Mouse (Mus musculus): Measurements from ENCODE around the gene Yars2.

DNA sequence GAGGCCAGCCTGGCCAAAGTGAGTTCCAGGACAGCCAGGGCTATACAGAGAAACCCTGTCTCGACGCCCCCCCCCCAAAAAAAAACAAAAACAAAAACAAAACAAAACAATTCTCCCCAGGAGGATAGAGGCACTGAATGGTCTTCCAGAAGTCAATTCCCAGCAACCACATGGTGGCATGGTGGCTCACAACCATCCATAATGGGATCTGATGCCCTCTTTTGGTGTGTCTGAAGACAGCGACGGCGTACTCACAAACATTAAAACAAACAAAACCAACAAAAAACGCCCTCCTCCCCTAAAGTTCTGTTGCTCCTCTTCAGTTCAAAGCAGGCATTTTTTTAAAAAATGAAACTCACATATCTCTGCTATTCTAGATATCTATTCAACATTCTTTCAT lies 55.1 kb downstream of the Yars2 start:
- peak; percentile 17; the same call in 1 of the 2 replicates for TF ChIP-seq CTCF (IDR thresholded peaks at IDR 0.05; ENCODE audit: borderline replicate concordance, insufficient read depth, low read depth, low read length)
- no peak for TF ChIP-seq POLR2A (IDR thresholded peaks at IDR 0.05; ENCODE audit: borderline replicate concordance, insufficient read depth, low read length)
